Mouse (Mus musculus): ENCODE results near the gene Tsku.
A peak's percentile ranks its signal among the peaks of the same experiment; 100 is the strongest.

Tsku gene

GRCm38 (mm10) chr7:98328311-98328710, 32.8 kb downstream of the Tsku start:
- no peak for DNase-seq (ENCODE audit: low spot score)

GRCm38 (mm10) chr7:98326051-98326450, 35.1 kb downstream of the Tsku start:
- no peak for DNase-seq (ENCODE audit: low spot score)

- DNase-seq (ENCODE audit: low spot score) = no peak
These were observed 36.9 kb downstream of the Tsku start for GRCm38 (mm10) chr7:98324228-98324627.

- DNase-seq (ENCODE audit: low spot score) = no peak
These were observed 37.7 kb downstream of the Tsku start for GRCm38 (mm10) chr7:98323288-98324019.

- no peak for DNase-seq (ENCODE audit: low spot score)
These were observed 38.7 kb downstream of the Tsku start for GRCm38 (mm10) chr7:98322415-98322814.

GRCm38 (mm10) chr7:98321083-98321482, 40.0 kb downstream of the Tsku start, which contains the start of gene Acer3:
Gene Acer3 (minus strand): TSS chr7:98321208.
- DNase-seq (ENCODE audit: low spot score) = no peak

- DNase-seq (ENCODE audit: low spot score) = no peak
These were observed 41.0 kb downstream of the Tsku start for GRCm38 (mm10) chr7:98320006-98320556.

GRCm38 (mm10) chr7:98316568-98316967, 44.6 kb downstream of the Tsku start:
- peak; percentile 83 for DNase-seq (ENCODE audit: low spot score)

- DNase-seq (ENCODE audit: low spot score) = no peak
These were observed 46.0 kb downstream of the Tsku start for GRCm38 (mm10) chr7:98315087-98315486.

GRCm38 (mm10) chr7:98312185-98312920, 48.8 kb downstream of the Tsku start:
- peak; percentile 42 for DNase-seq (ENCODE audit: low spot score)

GRCm38 (mm10) chr7:98310266-98310665, 50.9 kb downstream of the Tsku start:
- DNase-seq (ENCODE audit: low spot score) = no peak

- peak; percentile 92 for DNase-seq (ENCODE audit: low spot score)
These were observed 51.7 kb downstream of the Tsku start for GRCm38 (mm10) chr7:98309219-98310030.

GRCm38 (mm10) chr7:98308607-98309218, 52.4 kb downstream of the Tsku start:
- peak; percentile 33 for DNase-seq (ENCODE audit: low spot score)

- peak; percentile 49 for DNase-seq (ENCODE audit: low spot score)
These were observed 53.1 kb downstream of the Tsku start for GRCm38 (mm10) chr7:98307921-98308606.

GRCm38 (mm10) chr7:98307411-98307810, 53.7 kb downstream of the Tsku start:
- no peak for DNase-seq (ENCODE audit: low spot score)

All from adipocyte (in vitro differentiated cells).